Mouse (Mus musculus): ENCODE results near the gene Hbb-bh1. TPM values are rescaled to one million over a fixed set of nuclear protein-coding genes. Genes with fewer than 3 reads are reported as not detected.
"Not testable (repeated sequence)": the region's sequence is repeated elsewhere in the genome, so short reads cannot be mapped to it uniquely, and the experiment has no call there.

The Hbb-bh1 gene
- not detected for total RNA-seq (2021)

- intact Hi-C loops (cut with DNase I), result no loop called here
- no peak for DNase-seq (ENCODE audit: low spot score in 2 of 2)
Observed at GRCm38 (mm10) chr7:103843034-103843433, at the start of gene Hbb-bh1. TSS of gene Hbb-bh1 (minus strand) at chr7:103843164.

- intact Hi-C loops (cut with DNase I), result no loop called here
- DNase-seq (ENCODE audit: low spot score in 2 of 2), result no peak
Observed at GRCm38 (mm10) chr7:103886152-103886551, 43.2 kb upstream of the Hbb-bh1 start, which contains the start of gene Olfr66. TSS of gene Olfr66 (minus strand) at chr7:103886252.

GRCm38 (mm10) chr7:103877093-103877492 is 34.1 kb upstream of the Hbb-bh1 start:
- no peak for DNase-seq (ENCODE audit: low spot score in 2 of 2)
- intact Hi-C loops (cut with DNase I), result no loop called here

GRCm38 (mm10) chr7:103874451-103874850 is 31.5 kb upstream of the Hbb-bh1 start:
- intact Hi-C loops (cut with DNase I), result loop anchor here (5.0 kb wide), 2 partner anchors 1207 to 1362 kb away; no protein-coding TSS in a partner anchor

GRCm38 (mm10) chr7:103873064-103873463 is 30.1 kb upstream of the Hbb-bh1 start:
- DNase-seq (ENCODE audit: low spot score in 2 of 2), result no peak
- intact Hi-C loops (cut with DNase I), result loop anchor here (5.0 kb wide), 2 partner anchors 1206 to 1361 kb away; no protein-coding TSS in a partner anchor

More at GRCm38 (mm10) chr7:103874451-103874850, 31.5 kb upstream of the Hbb-bh1 start:
- no peak for DNase-seq (ENCODE audit: low spot score in 2 of 2)

GRCm38 (mm10) chr7:103870667-103871066 is 27.7 kb upstream of the Hbb-bh1 start:
- DNase-seq (ENCODE audit: low spot score in 2 of 2), result no peak
- intact Hi-C loops (cut with DNase I), result loop anchor here (5.0 kb wide), 2 partner anchors 1203 to 1358 kb away; no protein-coding TSS in a partner anchor

- no peak for DNase-seq (ENCODE audit: low spot score in 2 of 2)
- intact Hi-C loops (cut with DNase I), result no loop called here
Observed at GRCm38 (mm10) chr7:103865716-103866115, 22.8 kb upstream of the Hbb-bh1 start.

- no peak for DNase-seq (ENCODE audit: low spot score in 2 of 2)
- intact Hi-C loops (cut with DNase I), result no loop called here
Observed at GRCm38 (mm10) chr7:103861531-103861930, 18.6 kb upstream of the Hbb-bh1 start.

- no peak for DNase-seq (ENCODE audit: low spot score in 2 of 2)
- intact Hi-C loops (cut with DNase I), result no loop called here
Observed at GRCm38 (mm10) chr7:103860855-103861254, 17.9 kb upstream of the Hbb-bh1 start.

GRCm38 (mm10) chr7:103859076-103859475 is 16.1 kb upstream of the Hbb-bh1 start:
- no peak for DNase-seq (ENCODE audit: low spot score in 2 of 2)
- intact Hi-C loops (cut with DNase I), result no loop called here

GRCm38 (mm10) chr7:103854669-103855068 is 11.7 kb upstream of the Hbb-bh1 start:
- intact Hi-C loops (cut with DNase I), result no loop called here

GRCm38 (mm10) chr7:103853090-103853489 is 10.1 kb upstream of the Hbb-bh1 start, which contains the start of gene Hbb-y:
TSS of gene Hbb-y (minus strand) at chr7:103853216.
- intact Hi-C loops (cut with DNase I), result no loop called here
- DNase-seq (ENCODE audit: low spot score in 2 of 2), result no peak

More at GRCm38 (mm10) chr7:103854669-103855068, 11.7 kb upstream of the Hbb-bh1 start:
- DNase-seq (ENCODE audit: low spot score in 2 of 2), result no peak

- intact Hi-C loops (cut with DNase I), result no loop called here
- no peak for DNase-seq (ENCODE audit: low spot score in 2 of 2)
Observed at GRCm38 (mm10) chr7:103844525-103845325, 1.8 kb upstream of the Hbb-bh1 start.

- intact Hi-C loops (cut with DNase I), result no loop called here
- no peak for DNase-seq (ENCODE audit: low spot score in 2 of 2)
Observed at GRCm38 (mm10) chr7:103840268-103840667, 2.7 kb downstream of the Hbb-bh1 start, which contains the start of gene Hbb-bh2. TSS of gene Hbb-bh2 (minus strand) at chr7:103840520.

- intact Hi-C loops (cut with DNase I), result no loop called here
Observed at GRCm38 (mm10) chr7:103827808-103828207, 15.2 kb downstream of the Hbb-bh1 start, which contains the start of gene Hbb-bs. TSS of gene Hbb-bs (minus strand) at chr7:103828096.

GRCm38 (mm10) chr7:103827139-103827538 is 15.8 kb downstream of the Hbb-bh1 start:
- DNase-seq (ENCODE audit: low spot score in 2 of 2); intact Hi-C loops (cut with DNase I): not testable (repeated sequence)

More at GRCm38 (mm10) chr7:103827808-103828207, 15.2 kb downstream of the Hbb-bh1 start, which contains the start of gene Hbb-bs:
- no peak for DNase-seq (ENCODE audit: low spot score in 2 of 2)

- no peak for DNase-seq (ENCODE audit: low spot score in 2 of 2)
Observed at GRCm38 (mm10) chr7:103826255-103826887, 16.6 kb downstream of the Hbb-bh1 start.

GRCm38 (mm10) chr7:103825536-103826254 is 17.3 kb downstream of the Hbb-bh1 start:
- DNase-seq (ENCODE audit: low spot score in 2 of 2), result no peak
- intact Hi-C loops (cut with DNase I), result no loop called here

More at GRCm38 (mm10) chr7:103826255-103826887, 16.6 kb downstream of the Hbb-bh1 start:
- intact Hi-C loops (cut with DNase I), result no loop called here

GRCm38 (mm10) chr7:103824597-103824996 is 18.4 kb downstream of the Hbb-bh1 start:
- intact Hi-C loops (cut with DNase I), result no loop called here
- DNase-seq (ENCODE audit: low spot score in 2 of 2), result no peak

Measured in left cerebral cortex, postnatal 36 days (tissue).